Mouse (Mus musculus) cerebellum, postnatal 36 days (tissue): ENCODE data around the gene Gpn2.

Source experiments
- DNase-seq, 2 experiments: peaks; one replicate each; pipeline ENCODE4 v3.0.0; 2021 to 2022; ENCODE audit warnings: mixed read lengths in 2 of 2

The Gpn2 gene

DNA sequence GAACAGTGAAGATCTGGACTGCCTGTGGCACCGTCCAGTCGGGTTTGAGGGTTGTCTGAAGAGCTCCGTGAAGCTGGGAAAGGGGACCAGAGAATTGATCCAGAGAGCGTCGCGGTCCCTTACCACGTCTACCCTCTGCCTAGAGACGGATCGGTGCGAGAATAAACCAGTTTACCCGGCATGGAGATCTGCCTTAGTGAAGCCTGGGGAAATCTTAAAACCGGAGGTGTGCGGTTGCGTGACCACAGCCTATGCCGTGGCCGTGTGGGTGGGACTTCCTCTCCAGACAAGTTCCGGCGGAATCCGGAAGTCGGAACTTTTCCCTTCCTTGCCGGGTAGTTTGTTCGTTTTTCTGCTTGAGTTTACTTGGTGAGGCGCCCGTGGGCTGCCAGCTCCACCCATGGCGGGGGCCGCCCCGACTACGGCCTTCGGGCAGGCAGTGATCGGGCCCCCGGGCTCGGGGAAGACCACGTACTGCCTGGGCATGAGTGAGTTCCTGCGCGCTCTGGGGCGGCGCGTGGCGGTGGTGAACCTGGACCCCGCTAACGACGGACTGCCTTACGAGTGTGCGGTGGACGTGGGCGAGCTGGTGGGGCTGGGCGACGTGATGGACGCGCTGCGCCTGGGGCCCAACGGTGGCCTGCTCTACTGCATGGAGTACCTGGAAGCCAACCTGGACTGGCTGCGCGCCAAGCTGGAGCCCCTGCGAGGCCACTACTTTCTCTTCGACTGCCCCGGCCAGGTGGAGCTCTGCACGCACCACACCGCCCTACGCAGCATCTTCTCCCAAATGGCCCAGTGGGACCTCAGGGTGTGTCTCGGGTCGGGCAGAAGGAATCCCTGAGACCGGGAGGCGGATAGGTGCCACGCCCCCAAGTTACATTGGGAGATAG is at the start of gene Gpn2:
Gene Gpn2, plus strand, starts transcription at position 304 of the 893 bp plus-strand sequence.
- DNase-seq, result peak; percentile 75 to 79

DNA sequence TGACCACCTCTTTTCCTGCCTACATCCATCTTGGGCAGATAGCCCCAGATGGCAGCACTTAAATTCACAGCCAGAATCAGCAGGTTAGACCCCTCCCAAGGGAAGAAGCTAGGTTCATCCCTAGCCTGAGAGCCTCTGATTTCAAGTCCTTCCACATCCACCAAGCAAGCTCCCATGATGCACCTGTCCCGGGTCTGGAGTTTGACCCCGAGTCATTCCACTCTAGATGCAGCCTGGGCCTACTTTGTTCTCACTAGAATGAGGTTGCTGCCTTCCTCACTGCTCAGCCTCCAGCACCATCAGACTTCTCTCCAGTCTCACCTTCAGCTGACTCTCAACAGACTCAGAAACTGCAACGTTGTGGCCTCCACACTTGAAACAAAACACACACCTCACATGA is 48.1 kb upstream of the Gpn2 start:
- DNase-seq, result no peak

DNA sequence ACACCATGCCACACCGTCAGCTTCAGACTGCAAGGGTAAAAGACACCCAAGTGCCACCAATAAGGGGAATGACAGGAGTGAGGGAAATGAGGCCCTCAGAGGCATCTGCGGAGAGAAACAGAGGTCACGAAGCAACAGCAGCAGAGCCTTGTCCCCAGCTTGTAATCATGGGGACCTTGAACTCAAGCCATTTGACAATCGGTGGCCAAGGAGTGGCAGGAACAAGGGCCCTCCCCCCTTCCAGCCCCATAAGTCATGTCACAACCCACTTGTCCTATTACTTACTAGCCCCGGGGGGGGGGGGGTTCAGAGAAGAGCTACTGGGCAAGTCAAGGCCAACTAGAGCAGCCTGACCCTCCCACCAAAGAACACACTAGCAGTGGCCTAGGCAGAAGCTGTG is 47.5 kb upstream of the Gpn2 start:
- DNase-seq, result no peak

DNA sequence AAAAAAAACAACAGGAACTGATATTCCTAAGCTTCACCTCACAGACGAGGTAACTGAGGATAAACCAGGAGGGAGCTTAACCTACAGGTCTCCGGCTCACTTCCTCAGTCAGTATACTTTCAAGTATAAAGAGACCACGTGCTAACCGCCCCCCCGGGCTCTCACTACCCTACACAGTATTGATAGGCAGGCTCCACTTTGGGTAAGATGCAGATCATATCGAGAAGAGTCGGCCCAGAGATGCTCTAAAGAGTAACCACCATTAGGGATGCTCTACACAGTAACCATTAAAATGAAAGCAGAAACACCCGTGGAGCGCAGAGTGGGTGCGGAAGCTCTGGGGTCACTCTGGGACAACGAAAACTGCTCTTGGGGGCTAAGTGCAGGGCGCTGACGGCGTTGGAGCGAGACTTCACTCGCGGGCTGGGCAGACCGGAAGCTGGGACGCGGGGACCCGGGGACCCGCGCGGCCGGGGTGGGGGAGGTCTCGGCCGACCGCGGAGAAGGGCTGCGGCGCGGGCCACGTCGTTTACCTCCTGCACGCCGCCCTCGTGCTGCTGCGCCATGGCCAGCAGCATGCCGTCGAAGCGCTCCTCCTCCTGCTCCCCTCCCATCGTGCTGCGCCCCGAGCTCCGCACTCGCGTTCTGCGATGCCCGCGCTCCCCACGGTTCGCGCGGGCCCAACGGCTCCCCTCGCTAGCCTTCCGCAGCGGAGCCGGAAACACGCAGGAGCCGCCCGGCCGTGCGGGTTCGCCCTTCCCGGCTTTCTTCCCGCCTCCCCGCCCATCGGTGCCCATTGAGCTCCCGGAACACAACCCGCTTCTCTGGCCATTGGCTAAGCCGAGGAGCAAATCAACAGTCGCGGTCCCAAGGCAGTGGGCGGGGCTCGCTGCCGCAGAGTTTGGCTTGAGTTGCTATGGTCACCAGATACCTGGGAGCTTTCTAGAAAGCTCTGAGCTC is 38.6 kb upstream of the Gpn2 start, which contains the start of gene Nudc:
Gene Nudc, minus strand, starts transcription at position 725 of the 960 bp plus-strand sequence.
- DNase-seq, result peak; percentile 95 to 96

DNA sequence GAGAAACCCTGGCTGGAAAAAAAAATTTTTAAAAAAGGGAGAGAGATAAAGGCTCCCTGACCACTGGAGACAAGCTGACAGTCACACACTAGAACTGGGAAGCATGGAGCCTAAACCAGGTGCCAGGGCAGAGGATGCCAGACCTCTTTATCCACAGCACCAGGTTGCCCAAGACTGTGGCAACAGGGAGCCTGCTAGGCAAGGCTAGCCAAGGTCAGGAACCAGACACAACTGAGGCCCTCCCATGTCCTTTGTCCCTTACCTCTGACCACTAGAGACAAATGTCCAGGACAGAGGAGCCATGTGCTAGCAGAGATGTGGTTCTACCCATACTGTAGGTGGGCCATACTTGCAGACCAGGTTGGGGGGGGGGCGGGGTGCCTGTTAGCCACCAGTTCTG is 32.1 kb upstream of the Gpn2 start:
- DNase-seq, result no peak

DNA sequence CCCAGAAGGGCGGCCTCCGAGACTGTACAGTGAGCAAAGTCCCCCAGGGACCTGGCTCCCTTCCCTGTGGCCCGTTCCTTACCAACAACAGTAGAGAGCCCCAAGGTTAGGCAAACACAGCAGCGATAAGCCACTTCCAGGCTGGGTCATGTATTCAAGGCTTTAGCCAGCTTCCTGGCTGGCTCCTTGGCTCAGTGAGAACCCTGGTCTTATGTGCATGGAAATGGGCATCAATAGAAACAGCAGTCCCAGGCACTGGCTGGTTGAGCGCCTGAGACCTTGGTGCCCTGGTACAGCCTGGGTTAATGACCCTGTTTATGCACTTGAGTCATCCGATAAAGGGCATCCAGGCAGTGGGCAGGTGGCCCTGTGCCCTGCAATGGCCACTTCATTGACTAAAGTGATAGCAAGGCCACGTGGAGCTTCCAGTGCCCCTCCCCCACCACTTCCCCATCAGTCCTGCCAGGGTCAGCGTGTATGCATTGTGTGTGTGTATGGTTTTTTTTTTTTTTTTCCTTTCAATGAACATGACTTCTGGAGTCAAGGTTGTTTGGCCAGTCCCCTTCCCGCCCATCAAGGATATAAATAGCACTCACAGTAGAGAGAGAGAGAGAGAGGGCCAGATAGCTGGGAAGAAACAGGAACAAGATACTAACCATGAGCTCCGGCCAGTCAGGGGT is 31.3 kb upstream of the Gpn2 start, which contains the start of gene Nr0b2:
Gene Nr0b2, plus strand, starts transcription at position 609 of the 680 bp plus-strand sequence.
- peak in 1 of 2 experiments; percentile 21 for DNase-seq

DNA sequence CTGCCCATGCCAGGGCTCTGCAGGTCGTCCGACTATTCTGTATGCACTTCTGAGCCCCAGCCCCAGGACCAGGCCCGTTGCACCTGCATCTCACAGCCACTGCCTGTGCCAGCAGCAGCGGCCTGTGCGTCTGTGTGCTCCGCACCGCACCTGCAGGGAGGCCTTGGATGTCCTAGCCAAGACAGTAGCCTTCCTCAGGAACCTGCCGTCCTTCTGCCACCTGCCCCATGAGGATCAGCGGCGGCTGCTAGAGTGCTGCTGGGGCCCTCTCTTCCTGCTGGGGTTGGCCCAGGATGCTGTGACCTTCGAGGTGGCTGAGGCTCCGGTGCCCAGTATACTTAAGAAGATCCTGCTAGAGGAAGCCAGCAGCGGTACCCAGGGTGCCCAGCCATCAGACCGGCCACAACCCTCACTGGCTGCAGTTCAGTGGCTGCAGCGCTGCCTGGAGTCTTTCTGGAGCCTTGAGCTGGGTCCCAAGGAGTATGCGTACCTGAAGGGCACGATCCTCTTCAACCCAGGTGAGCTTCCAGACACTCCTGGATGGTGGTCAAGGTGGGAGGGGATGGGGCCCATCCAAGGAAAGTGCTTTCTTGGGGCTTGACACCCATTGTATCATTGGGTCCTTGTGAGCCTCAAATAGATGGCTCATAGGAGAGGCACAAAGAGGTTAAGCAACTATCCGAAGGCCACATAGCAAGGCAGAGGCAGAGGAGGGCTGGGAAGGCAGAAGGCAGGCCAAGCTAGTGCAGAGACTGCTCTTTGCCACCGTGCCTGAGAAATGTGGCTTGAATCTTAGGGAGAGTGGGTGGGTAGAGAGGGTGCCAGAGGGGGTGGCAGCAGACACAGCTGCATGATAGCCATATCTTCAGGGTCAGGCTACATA is 30.5 kb upstream of the Gpn2 start:
- peak; percentile 29 for DNase-seq

DNA sequence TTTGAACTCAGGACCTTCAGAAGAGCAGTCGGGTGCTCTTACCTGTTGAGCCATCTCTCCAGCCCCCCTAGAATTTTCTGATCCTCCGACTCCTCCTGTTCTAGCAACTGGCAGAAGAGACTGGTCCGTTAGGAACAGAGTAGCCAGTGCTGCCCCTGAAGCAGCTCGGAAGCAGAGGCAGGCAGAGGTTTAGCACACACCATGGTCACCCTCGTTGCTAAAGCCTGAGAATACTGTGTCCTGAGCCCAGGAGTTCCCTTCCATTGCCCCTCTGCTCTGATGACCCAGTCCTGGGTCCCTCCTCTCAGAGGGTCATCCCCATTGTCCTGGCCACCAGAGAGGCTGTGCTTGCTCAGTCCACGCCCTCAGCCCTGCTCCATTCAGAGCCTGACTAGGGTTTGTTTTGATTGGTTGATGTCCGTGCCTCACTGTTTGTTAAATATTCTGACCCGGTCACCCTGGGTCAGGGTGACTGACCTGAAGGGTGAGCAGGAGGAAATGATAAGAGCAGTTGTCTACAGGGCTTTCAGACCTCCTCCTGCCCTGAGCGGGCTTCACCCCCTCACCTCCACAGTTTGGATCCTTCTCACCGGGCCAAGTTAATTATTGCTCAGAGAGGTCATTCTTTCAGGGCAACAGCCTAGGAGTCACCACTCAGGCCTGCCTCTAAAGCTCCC is 27.0 kb upstream of the Gpn2 start:
- DNase-seq, result no peak

DNA sequence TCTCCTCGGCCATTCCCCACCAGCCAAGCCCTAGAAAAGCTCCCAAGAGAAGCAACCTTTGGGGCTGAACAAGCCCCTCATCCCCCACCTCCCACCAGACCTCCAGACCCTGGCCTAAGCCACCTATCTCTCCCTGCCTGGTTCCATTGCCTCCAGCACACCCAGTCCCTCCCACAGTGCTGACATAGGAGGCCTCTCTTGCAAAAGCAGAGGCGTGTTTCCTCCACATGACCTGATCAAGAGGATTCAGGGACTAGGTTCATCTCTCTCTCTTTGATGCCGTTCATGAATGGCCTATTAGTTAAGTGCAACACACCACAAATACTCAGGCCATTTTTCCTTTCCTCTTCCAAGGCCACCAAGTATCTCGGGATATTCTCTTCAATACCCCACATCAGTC is 24.3 kb upstream of the Gpn2 start:
- DNase-seq, result no peak

DNA sequence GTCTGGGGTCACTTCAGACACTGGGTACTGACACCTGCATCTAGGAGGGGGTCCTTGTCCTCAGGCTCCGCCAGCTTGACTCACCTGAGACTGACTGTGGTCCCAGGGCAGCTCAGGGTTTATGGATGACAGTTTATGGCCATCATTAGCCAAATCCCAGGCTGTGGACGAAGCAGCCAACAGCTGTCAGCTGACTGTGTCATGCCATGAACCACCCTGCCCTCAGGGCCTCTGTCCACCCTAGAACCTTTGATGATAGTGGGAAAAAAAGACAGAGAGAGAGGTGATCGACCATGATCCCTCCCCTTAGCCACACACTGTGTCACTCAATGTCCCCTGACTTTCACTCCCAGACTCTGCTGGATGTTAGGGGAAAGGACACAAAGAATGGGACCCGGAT is 22.5 kb upstream of the Gpn2 start:
- no peak for DNase-seq

DNA sequence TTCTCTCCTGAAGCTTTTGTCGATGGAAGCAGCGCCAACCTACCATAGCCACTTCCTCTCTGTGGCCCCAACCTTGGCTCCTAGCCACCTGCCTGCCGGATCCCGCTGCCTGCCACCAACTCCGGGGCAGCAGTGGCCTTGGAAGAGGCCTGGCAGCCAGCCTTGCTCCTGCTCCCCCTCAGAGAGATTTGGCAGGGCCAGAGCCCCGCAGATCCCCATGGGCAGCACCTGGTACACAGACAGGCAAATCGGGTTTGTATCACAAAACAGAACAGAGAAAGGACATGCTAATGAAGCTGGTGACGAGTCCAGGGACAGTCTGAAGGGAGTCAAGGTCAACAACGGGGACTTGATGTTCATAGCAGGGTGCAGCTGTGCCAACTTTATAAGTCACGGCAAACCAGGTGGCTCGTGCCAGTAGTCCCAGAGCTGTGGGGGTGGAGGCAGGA is 21.0 kb upstream of the Gpn2 start:
- DNase-seq, result peak; percentile 78 to 88

DNA sequence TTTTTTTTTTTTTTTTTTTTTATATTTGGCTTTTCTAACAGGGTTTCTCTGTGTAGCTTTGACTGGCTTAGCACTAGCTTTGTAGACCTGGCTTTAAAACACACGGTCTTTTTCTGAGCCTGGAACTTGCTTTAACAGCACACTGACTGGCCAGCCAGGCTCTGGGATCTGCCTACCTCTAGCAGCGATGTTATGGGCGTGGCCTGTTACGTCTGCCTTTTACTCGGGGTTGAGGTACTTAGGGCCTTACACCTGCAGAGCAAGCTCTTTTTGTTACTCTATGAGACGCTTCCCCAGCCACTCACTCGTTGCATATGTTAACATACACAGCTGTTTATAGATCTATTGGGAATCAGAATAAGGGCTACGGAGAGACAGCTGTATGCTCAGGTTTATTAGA is 16.9 kb upstream of the Gpn2 start:
- DNase-seq, result no peak

DNA sequence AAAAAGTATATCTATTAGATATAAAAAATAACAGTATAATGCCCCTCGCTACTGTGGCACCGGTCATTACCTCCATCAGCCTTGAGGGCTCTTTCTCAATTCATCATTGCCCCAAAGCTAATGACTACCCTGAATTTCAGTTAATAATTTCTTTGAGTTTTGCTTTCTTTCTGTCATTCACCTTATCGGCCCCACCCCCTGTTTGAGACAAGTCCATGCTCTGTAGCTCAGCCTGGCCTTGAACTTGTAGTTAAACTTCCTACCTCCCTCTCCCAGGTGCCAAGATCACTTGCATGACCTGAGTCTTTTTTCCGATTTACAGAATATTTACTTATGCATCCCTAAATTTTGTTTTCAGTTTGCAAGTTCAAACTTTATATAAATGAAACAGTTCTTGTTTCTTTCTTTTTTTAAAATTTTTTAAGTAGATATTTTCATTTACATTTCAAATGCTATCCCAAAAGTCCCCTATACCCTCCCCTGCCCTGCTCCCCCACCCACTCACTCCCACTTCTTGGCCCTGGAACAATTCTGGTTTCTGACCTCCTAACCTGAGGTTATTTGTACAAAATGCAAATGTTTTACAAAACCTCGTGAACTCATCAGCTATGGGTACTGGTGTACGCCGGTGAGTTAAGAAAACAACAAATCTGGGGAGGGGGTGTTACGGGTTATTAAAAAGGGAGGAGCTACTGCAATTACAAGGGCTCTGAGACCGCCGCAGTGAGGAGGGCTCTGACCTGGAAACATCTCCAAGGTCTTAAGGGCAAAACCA is 14.7 kb upstream of the Gpn2 start:
- no peak for DNase-seq

DNA sequence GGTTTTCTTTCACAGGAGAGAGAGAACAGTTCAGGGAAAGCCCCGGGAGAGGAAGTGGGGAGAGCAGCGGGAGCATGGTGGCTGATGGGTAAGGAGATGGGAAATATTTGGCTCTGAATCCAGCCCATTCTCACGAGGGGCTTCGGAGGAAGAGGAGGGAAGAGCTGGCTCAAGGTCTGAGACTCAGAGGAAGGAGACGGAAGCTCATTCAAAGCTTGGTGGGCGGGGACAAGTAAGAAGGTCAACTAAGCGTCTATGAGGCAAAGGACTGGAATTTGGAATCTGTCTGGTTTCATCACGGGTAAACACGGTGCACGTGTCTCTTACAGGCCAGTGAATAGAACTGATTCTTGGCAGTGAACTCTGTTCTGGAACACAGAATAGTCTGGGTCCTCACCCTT is 14.1 kb upstream of the Gpn2 start:
- no peak for DNase-seq

DNA sequence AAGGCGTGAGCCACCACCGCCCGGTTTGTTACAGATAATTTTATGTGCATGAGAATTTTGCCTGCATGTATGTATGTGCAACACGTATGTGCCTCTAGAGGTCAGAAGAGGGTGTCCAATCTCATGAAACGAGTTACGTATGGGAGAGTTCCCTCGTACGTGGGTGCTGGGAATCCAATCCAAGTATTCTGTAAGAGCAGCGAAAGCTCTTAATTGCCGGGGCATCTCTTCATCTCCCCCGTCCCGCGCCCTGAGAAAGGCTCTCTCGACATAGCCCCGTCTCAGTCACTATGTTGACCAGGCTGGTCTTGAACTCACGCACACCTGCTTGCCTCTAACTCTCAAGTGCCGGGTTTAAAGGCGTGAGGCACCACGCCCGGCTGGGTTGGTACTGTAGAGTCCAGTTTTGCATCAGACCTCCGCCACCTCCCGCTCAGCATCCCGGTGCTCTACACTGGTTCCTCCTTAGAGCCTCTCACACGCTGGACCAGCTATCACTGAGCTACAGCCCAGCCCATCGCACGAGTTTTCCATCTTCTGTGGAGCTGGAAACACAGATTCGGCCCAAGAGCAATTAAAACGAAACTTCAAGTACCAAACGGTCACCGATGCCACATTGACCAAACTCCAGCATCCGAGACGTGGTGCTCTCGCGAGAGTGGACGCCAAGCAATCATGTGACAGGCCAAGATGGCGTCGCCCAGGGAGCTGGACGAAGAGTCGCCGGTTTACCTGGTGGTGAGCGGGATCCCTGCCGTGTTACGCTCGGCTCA is 9.9 kb upstream of the Gpn2 start, which contains the start of gene Gpatch3:
Gene Gpatch3, plus strand, starts transcription at position 676 of the 773 bp plus-strand sequence.
- peak; percentile 91 to 94 for DNase-seq

DNA sequence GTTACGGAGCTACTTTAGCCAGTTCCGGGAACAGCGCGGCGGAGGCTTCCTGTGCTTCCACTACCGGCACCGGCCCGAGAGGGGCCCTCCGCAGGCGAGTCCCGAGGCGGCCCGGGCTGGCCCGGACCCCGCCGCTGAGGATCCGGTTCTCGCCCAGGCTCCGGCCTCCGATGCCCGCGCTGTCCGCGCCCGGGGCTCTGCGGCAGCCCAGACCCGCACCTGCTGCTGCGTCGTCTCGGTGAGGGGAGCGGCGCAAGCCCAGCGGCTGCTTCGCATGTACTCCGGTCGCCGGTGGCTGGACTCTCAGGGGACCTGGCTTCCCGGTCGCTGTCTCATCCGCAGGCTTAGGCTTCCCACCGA is 9.3 kb upstream of the Gpn2 start:
- DNase-seq, result no peak

DNA sequence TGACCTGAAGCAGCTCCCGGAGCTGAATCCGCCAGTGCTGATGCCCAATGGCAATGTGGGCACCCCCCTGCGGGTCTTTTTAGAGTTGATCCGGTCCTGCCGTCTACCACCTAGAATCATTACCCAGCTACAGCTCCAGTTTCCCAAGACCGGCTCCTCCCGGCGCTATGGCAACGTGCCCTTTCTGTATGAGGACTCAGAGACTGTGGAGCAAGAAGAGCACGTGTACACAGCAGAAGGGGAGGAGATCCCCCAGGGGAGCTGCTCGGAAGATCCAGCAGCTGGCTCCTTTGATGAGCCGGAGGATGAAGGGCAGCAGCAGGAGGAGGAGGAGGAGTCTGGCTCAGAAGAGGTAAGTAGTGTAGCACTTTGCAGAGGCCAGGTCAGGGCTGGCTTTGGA is 6.2 kb upstream of the Gpn2 start:
- no peak for DNase-seq

DNA sequence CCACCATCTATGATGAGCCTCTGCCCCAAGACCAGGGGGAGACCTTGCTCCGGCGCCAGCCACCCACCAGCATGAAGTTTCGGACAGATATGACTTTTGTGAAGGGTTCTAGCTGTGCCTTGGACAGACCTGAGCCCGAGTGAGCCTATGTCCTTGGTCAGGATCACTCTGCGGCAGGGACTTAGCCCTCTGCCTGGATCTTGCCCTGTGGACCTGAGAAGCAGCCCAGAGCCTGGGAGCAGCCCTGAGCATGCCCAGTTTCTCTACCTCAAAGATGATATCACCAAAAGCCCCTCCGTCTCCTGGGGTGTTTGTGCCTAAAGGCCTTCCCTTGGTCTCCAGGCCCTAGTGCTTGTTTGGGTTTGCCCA is 488 bp upstream of the Gpn2 start:
- no peak for DNase-seq

DNA sequence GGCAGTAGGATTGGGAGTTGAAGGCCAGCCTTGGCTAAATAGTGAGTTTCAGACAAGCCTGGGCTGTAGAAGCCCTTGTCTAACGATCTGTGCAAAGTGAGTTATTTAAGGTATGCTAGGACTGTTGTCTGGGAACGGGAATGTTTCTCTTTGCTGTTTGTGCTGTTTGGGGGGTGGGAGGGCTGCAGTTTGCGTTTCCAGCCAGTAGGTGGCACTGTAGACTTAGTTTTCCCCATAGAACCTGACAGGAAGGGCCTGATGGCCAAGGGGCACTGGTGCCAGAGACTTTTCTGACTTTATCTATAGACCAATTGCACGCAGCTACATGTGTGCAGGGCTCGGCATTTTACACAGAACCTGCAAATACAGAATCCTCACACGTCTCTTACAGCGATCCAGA is 8.4 kb downstream of the Gpn2 start:
- peak; percentile 67 to 72 for DNase-seq

DNA sequence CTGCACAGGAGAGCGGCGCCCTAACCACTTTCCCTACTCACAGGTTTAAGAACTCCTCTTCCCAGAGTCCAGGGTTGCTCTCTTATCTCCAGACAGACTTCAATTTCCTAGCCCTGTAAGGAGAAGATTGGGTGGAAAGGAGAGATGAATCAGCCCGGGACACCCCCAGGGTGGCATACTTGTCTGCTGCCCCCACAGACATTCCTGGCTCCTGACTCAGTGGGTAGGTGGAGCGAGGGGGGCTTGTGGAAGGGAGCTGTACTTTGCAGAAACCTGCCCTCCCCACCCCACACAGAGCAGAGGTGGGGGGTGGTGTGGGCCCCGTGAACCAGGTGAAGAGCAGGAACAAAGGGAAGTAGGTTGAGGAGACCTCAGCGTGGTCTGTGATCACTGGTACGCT is 11.4 kb downstream of the Gpn2 start:
- DNase-seq, result no peak
